Mouse (Mus musculus): ENCODE measurements around the gene Myog. TPM values are rescaled to one million over a fixed set of nuclear protein-coding genes. Genes with fewer than 3 reads are reported as not detected.

Myog gene
- total RNA-seq, 2 experiments from 2014 or later: not detected

- no peak for DNase-seq
Observed at GRCm38 (mm10) chr1:134320691-134321301, 31.0 kb downstream of the Myog start.

- peak; percentile 33 to 61 for DNase-seq
Observed at GRCm38 (mm10) chr1:134322591-134322990, 32.8 kb downstream of the Myog start.

GRCm38 (mm10) chr1:134326841-134327346 is 37.1 kb downstream of the Myog start:
- DNase-seq: no peak

- peak; percentile 82 to 83 for DNase-seq
Observed at GRCm38 (mm10) chr1:134331879-134332635, 42.3 kb downstream of the Myog start.

GRCm38 (mm10) chr1:134332770-134333271 is 43.0 kb downstream of the Myog start, which contains the start of gene Ppfia4:
Ppfia4 (minus strand) TSS chr1:134332928.
- peak; percentile 20 to 50 for DNase-seq

GRCm38 (mm10) chr1:134333371-134334110 is 43.8 kb downstream of the Myog start:
- DNase-seq: no peak

- no peak for DNase-seq
Observed at GRCm38 (mm10) chr1:134334111-134334827, 44.5 kb downstream of the Myog start.

- DNase-seq: no peak
Observed at GRCm38 (mm10) chr1:134335211-134335923, 45.6 kb downstream of the Myog start.

- no peak for DNase-seq
Observed at GRCm38 (mm10) chr1:134335924-134336810, 46.4 kb downstream of the Myog start.

- peak; percentile 17 to 35 for DNase-seq
Observed at GRCm38 (mm10) chr1:134336958-134337710, 47.3 kb downstream of the Myog start.

GRCm38 (mm10) chr1:134339162-134339561 is 49.4 kb downstream of the Myog start:
- DNase-seq: no peak

GRCm38 (mm10) chr1:134339757-134340619 is 50.2 kb downstream of the Myog start:
- no peak for DNase-seq

GRCm38 (mm10) chr1:134341641-134342277 is 52.0 kb downstream of the Myog start:
- no peak for DNase-seq

Data from adrenal gland, postnatal 36 days (tissue).